Mouse (Mus musculus) limb, embryonic 11.5 days (tissue): ENCODE measurements around the gene Fastkd1. TPM values are rescaled to one million over a fixed set of nuclear protein-coding genes. Genes with fewer than 3 reads are reported as not detected.

Source experiments
- polyA plus RNA-seq: library from polyadenylated mRNA; unstranded; fragments of >200 nt; fragmentation: Nextera tagmentation; extraction: Ambion mirVana; gene quantifications from 2 replicates; pipeline ENCODE4 v1.2.1, GENCODE M21; 2014

The Fastkd1 gene
- polyA plus RNA-seq, 1 experiment from 2014 or later: 18.3 TPM

Other genes with a start within 250 kb of the Fastkd1 start
- 0.03 and 0.07 TPM in 2 replicates for gene Lrp2, start 127.5 kb downstream of the Fastkd1 start, polyA plus RNA-seq
- 17.4 and 20.7 TPM in 2 replicates for gene Bbs5, start 66.3 kb downstream of the Fastkd1 start, polyA plus RNA-seq
- 2.7 and 3.5 TPM in 2 replicates for gene Klhl41, start 43.4 kb downstream of the Fastkd1 start, polyA plus RNA-seq
- gene Ppig, start 9.0 kb upstream of the Fastkd1 start, polyA plus RNA-seq: 138 and 150 TPM in 2 replicates
- 2.2 and 3.0 TPM in 2 replicates for gene Ccdc173, start 76.1 kb upstream of the Fastkd1 start, polyA plus RNA-seq
- gene Phospho2, start 76.1 kb upstream of the Fastkd1 start, polyA plus RNA-seq: 29.2 and 31.5 TPM in 2 replicates
- gene Klhl23, start 108.4 kb upstream of the Fastkd1 start, polyA plus RNA-seq: 31.6 and 35.7 TPM in 2 replicates
- gene Ssb, start 148.0 kb upstream of the Fastkd1 start, polyA plus RNA-seq: 423 and 426 TPM in 2 replicates
- gene Mettl5, start 172.1 kb upstream of the Fastkd1 start, polyA plus RNA-seq: 35.7 and 36.2 TPM in 2 replicates
- gene Ubr3, start 183.7 kb upstream of the Fastkd1 start, polyA plus RNA-seq: 13.2 and 20.1 TPM in 2 replicates